ENCODE assay signal across 11 mouse cellular contexts in the genomic region with DNA sequence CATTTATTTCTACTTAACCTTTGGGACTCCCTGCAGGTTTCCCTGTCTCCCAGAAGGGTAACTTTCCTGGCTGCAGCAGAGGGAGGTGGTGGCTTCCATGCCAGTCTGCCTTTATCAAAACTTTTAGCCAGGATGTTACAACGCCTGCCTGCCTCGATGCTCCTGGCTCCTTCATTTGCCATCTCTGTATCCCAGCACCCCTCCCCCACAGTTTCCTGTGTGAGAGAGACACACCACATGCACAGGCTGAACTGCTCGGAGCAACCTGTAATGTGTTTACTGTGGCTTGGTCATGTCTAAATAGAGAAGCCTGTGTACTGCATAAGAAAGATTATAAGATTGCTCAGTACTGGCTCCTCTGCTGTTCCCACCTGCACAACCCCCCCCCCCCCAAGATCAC. TPM values are rescaled to one million over a fixed set of nuclear protein-coding genes. Genes with fewer than 3 reads are reported as not detected.
"Had no signal": no experiment of that assay in that cellular context is flagged by ENCODE, and none has a peak within 500 bp of the region (broad histone marks: within the 10 kb centered on the region; RNA-seq: fewer than 3 reads in every experiment).

No protein-coding gene starts in this region.

- DNase-seq: left cerebral cortex, postnatal 4 days; liver, embryonic 13.5 days; liver, postnatal 0 days; lung, postnatal 14 days; right cerebral cortex, postnatal 14 days; thymus, postnatal 25 days had no signal

- H3K4me3 ChIP-seq: hindbrain, embryonic 15.5 days; liver, embryonic 13.5 days; lung, embryonic 15.5 days; midbrain, embryonic 13.5 days; stomach, embryonic 15.5 days had no signal

- H3K36me3 ChIP-seq: hindbrain, embryonic 15.5 days; liver, embryonic 13.5 days; lung, embryonic 15.5 days; midbrain, embryonic 13.5 days; stomach, embryonic 15.5 days had no signal

- H3K27me3 ChIP-seq: hindbrain, embryonic 15.5 days; liver, embryonic 13.5 days; lung, embryonic 15.5 days; midbrain, embryonic 13.5 days; stomach, embryonic 15.5 days had no signal

- H3K27ac ChIP-seq: hindbrain, embryonic 15.5 days; lung, embryonic 15.5 days; macrophage; midbrain, embryonic 13.5 days; stomach, embryonic 15.5 days had no signal

- H3K4me1 ChIP-seq: hindbrain, embryonic 15.5 days; lung, embryonic 15.5 days; midbrain, embryonic 13.5 days had no signal

- H3K9ac ChIP-seq: hindbrain, embryonic 15.5 days; liver, embryonic 13.5 days; liver, postnatal 0 days; lung, embryonic 15.5 days; midbrain, embryonic 13.5 days; stomach, embryonic 15.5 days had no signal

RNA-seq across cellular contexts. Expression of a gene that starts 48.8 kb away (rescaled TPM):
- polyA plus RNA-seq: midbrain, embryonic 13.5 days had no signal
